14 mouse cellular contexts compared by ENCODE assay signal in the genomic region with DNA sequence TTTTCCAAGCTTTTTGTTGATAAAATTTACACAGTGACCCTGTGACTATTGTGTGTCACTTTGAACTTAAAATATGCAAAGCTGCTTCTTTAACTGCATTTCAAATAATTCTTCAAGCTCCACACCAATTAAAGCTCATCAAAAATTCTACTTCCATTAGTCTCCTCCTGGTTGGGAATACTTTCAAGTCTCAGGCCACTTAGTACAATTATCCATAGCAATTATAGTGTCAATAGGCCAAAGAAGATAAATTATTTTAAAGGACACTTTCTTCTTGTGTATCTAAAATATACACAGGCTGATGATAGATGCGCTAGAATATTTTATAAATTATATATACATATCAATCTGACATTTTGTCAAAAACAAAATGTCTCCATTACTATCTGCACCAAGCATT.
"Had no signal": no experiment of that assay in that cellular context is flagged by ENCODE, and none has a peak within 500 bp of the region (broad histone marks: within the 10 kb centered on the region; RNA-seq: fewer than 3 reads in every experiment).

No protein-coding gene starts in this region.

- ATAC-seq: liver, embryonic 12.5 days had no signal

- H3K36me3 ChIP-seq: limb, embryonic 15.5 days; liver, embryonic 12.5 days; lung, embryonic 15.5 days had no signal

- H3K4me3 ChIP-seq: limb, embryonic 15.5 days; liver, embryonic 12.5 days; lung, embryonic 15.5 days; megakaryocyte, embryonic 14.5 days; myocyte had no signal

- H3K9me3 ChIP-seq: limb, embryonic 15.5 days; liver, embryonic 12.5 days; lung, embryonic 15.5 days; megakaryocyte, embryonic 14.5 days had no signal

- H3K27ac ChIP-seq: kidney, postnatal 0 days; limb, embryonic 15.5 days; liver, embryonic 12.5 days; lung, embryonic 15.5 days; macrophage; stomach, postnatal 0 days had no signal

- H3K9ac ChIP-seq: limb, embryonic 15.5 days; liver, embryonic 12.5 days; lung, embryonic 15.5 days had no signal

- H3K4me2 ChIP-seq: limb, embryonic 15.5 days; liver, embryonic 12.5 days; lung, embryonic 15.5 days had no signal

- DNase-seq: layer of hippocampus, adult 9-11 months; layer of hippocampus, postnatal 36 days; lung, postnatal 14 days; right cerebral cortex, adult 18-20 months; right cerebral cortex, postnatal 25 days; thymus, postnatal 4 days had no signal

- H3K27me3 ChIP-seq: limb, embryonic 15.5 days; liver, embryonic 12.5 days; lung, embryonic 15.5 days; megakaryocyte, embryonic 14.5 days had no signal

- H3K4me1 ChIP-seq: limb, embryonic 15.5 days; liver, embryonic 12.5 days; lung, embryonic 15.5 days; megakaryocyte, embryonic 14.5 days had no signal
